Mouse (Mus musculus) monocyte, adult 5-6 weeks (primary cell): Measurements from ENCODE around the gene Adamts9. TPM values are rescaled to one million over a fixed set of nuclear protein-coding genes. Genes with fewer than 3 reads are reported as not detected.

ENCODE experiments used
- ATAC-seq: fragments of 153-309, 156-312 bp; replicated peaks from 2 replicates; pipeline ENCODE4 v1.8.0; 2017; ENCODE audit warnings: mild to moderate bottlenecking; ENCODE audit not compliant: low TSS enrichment, insufficient number of reproducible peaks, severe bottlenecking, poor library complexity, low FRiP score
- total RNA-seq: library from RNA; stranded (forward); fragments of 200-1000, 200-491, 200-594 nt; gene quantifications from 3 replicates; pipeline ENCODE4 v1.2.3, GENCODE M21; 2017

Gene Adamts9
- total RNA-seq, 1 experiment from 2014 or later = 0.29 TPM

GRCm38 (mm10) chr6:92872766-92873165 lies 70.5 kb downstream of the Adamts9 start:
- no peak for ATAC-seq

- no peak for ATAC-seq
Observed at GRCm38 (mm10) chr6:92871813-92872212, 71.5 kb downstream of the Adamts9 start.

GRCm38 (mm10) chr6:92869582-92870219 lies 73.6 kb downstream of the Adamts9 start:
- ATAC-seq = no peak

- no peak for ATAC-seq
Observed at GRCm38 (mm10) chr6:92869089-92869581, 74.2 kb downstream of the Adamts9 start, which contains the start of gene Gm15737. TSS of gene Gm15737 (plus strand) at chr6:92869357.

- no peak for ATAC-seq
Observed at GRCm38 (mm10) chr6:92862599-92862998, 80.7 kb downstream of the Adamts9 start.

GRCm38 (mm10) chr6:92860285-92860912 lies 82.9 kb downstream of the Adamts9 start:
- no peak for ATAC-seq

GRCm38 (mm10) chr6:92858721-92859510 lies 84.4 kb downstream of the Adamts9 start:
- no peak for ATAC-seq

- ATAC-seq = no peak
Observed at GRCm38 (mm10) chr6:92857761-92858160, 85.5 kb downstream of the Adamts9 start.

- no peak for ATAC-seq
Observed at GRCm38 (mm10) chr6:92854873-92855272, 88.4 kb downstream of the Adamts9 start.

GRCm38 (mm10) chr6:92850250-92850649 lies 93.0 kb downstream of the Adamts9 start:
- ATAC-seq = no peak

GRCm38 (mm10) chr6:92849208-92849607 lies 94.1 kb downstream of the Adamts9 start:
- no peak for ATAC-seq

- ATAC-seq = no peak
Observed at GRCm38 (mm10) chr6:92846614-92847013, 96.7 kb downstream of the Adamts9 start.

- ATAC-seq = no peak
Observed at GRCm38 (mm10) chr6:92845898-92846297, 97.4 kb downstream of the Adamts9 start.

GRCm38 (mm10) chr6:92843474-92843873 lies 99.8 kb downstream of the Adamts9 start:
- ATAC-seq = no peak

- ATAC-seq = no peak
Observed at GRCm38 (mm10) chr6:92842000-92842399, 101.3 kb downstream of the Adamts9 start.

- no peak for ATAC-seq
Observed at GRCm38 (mm10) chr6:92831106-92831505, 112.2 kb downstream of the Adamts9 start.

GRCm38 (mm10) chr6:92829148-92829547 lies 114.1 kb downstream of the Adamts9 start:
- no peak for ATAC-seq

- ATAC-seq = no peak
Observed at GRCm38 (mm10) chr6:92827360-92827759, 115.9 kb downstream of the Adamts9 start.

GRCm38 (mm10) chr6:92826561-92826960 lies 116.7 kb downstream of the Adamts9 start:
- ATAC-seq = no peak
